20 mouse cellular contexts compared by ENCODE assay signal in genomic region chr5:92396476-92396875, GRCm38 (mm10). TPM values are rescaled to one million over a fixed set of nuclear protein-coding genes. Genes with fewer than 3 reads are reported as not detected.
A peak's percentile ranks its signal among the peaks of the same experiment; 100 is the strongest.
DNase-seq lines count a peak whose midpoint lies in the region; ATAC-seq and TF ChIP-seq lines count a peak whose summit lies in the region.
"Had no signal": no experiment of that assay in that cellular context is flagged by ENCODE, and none has a peak within 500 bp of the region (broad histone marks: within the 10 kb centered on the region; RNA-seq: fewer than 3 reads in every experiment).

No protein-coding gene starts in this region.

- H3K4me1 ChIP-seq in MEL (ENCODE audit: control insufficient read depth in 1 of 2, insufficient read depth in 2 of 2, low read length in 2 of 2): peaks cover 0 to 25% of the 10 kb centered on the region in 2 experiments; a peak in 2 of 4 replicates
- no peaks in the 10 kb centered on the region for H3K4me1 ChIP-seq in kidney, adult 2 months (ENCODE audit: control insufficient read depth, insufficient read depth, low read length)

- H3K27me3 ChIP-seq in MEL (ENCODE audit: control insufficient read depth in 1 of 2, insufficient read depth in 2 of 2, low read length in 2 of 2): no peaks in the 10 kb centered on the region
- H3K27me3 ChIP-seq in kidney, adult 2 months (replicated peaks; ENCODE audit: control insufficient read depth, insufficient read depth, low read length): 0 out of 2 replicates have a peak, but pooled peaks cover 1% of the 10 kb centered on the region

- TF ChIP-seq EP300 in MEL (IDR thresholded peaks at IDR 0.05; ENCODE audit: low read depth in 1 of 2, low read length in 2 of 2): peak; percentile 67 to 85

- no peak for TF ChIP-seq POLR2A in MEL (IDR thresholded peaks at IDR 0.05; ENCODE audit: control insufficient read depth in 1 of 2, insufficient read depth in 1 of 2, low read depth in 1 of 2, low read length in 2 of 2, poor library complexity in 1 of 2)
- TF ChIP-seq POLR2A in kidney, adult 2 months (IDR thresholded peaks at IDR 0.05; ENCODE audit: low read depth, low read length): no peak

- TF ChIP-seq RAD21 in MEL (IDR thresholded peaks at IDR 0.05; ENCODE audit: low read depth, low read length): no peak

- TF ChIP-seq CTCF in MEL (IDR thresholded peaks at IDR 0.05 in 2 of 3, conservative IDR thresholded peaks at IDR 0.05 in 1 of 3; ENCODE audit: control insufficient read depth in 1 of 3, insufficient read depth in 1 of 3, low read depth in 2 of 3, low read length in 3 of 3, poor library complexity in 1 of 3, severe bottlenecking in 1 of 3): no peak
- no peak for TF ChIP-seq CTCF in kidney, adult 2 months (conservative IDR thresholded peaks at IDR 0.05; ENCODE audit: insufficient read depth, insufficient read length, low read depth, low read length)

- no peaks in the 10 kb centered on the region for H3K79me2 ChIP-seq in MEL (ENCODE audit: control insufficient read depth, insufficient read depth, low read length, poor library complexity)

- 75% methylated on average over 6 of the region's 6 CpGs for WGBS in kidney, adult 2 months

- peak overlapping the region in 1 of 2 experiments; percentile 17; a peak in 3 of 4 replicates for H3K4me3 ChIP-seq in MEL (ENCODE audit: control insufficient read depth in 1 of 2, insufficient read depth in 1 of 2, low read depth in 2 of 2, low read length in 2 of 2)
- H3K4me3 ChIP-seq in kidney, adult 2 months (ENCODE audit: insufficient read depth, low read depth, low read length): no peak overlapping the region
- H3K4me3 ChIP-seq: forebrain, embryonic 12.5 days; hindbrain, embryonic 15.5 days had no signal

- no peaks in the 10 kb centered on the region for H3K9me3 ChIP-seq in MEL (replicated peaks; ENCODE audit: insufficient read depth, low read length)
- H3K9me3 ChIP-seq: forebrain, embryonic 12.5 days; hindbrain, embryonic 15.5 days had no signal

- peak overlapping the region; percentile 39; the same call in 1 of the 2 replicates for H3K27ac ChIP-seq in MEL (ENCODE audit: control insufficient read depth, low read depth, low read length)
- no peak overlapping the region for H3K27ac ChIP-seq in kidney, adult 2 months (ENCODE audit: insufficient read depth, low read depth, low read length)
- H3K27ac ChIP-seq: forebrain, embryonic 12.5 days; hindbrain, embryonic 15.5 days had no signal

- H3K36me3 ChIP-seq in MEL (ENCODE audit: control insufficient read depth in 1 of 2, insufficient read depth in 2 of 2, low read length in 2 of 2): peaks cover 0 to 16% of the 10 kb centered on the region in 2 experiments; a peak in 2 of 4 replicates
- no peaks in the 10 kb centered on the region for H3K36me3 ChIP-seq in kidney, adult 2 months (ENCODE audit: control insufficient read depth, insufficient read depth, low read length)
- H3K36me3 ChIP-seq: forebrain, embryonic 12.5 days; hindbrain, embryonic 15.5 days had no signal

- ATAC-seq in megakaryocyte-erythroid progenitor cell, adult 5-6 weeks (replicated peaks; ENCODE audit: low FRiP score, low TSS enrichment, poor library complexity, severe bottlenecking): peak; percentile 87
- ATAC-seq: Patski had no signal

- peak; percentile 88 for DNase-seq in heart, adult 11 months
- DNase-seq in heart, adult 18-20 months: no peak
- peak; percentile 77 for DNase-seq in MEL (ENCODE audit: low read depth, low spot score)
- DNase-seq in liver: peak; percentile 71
- no peak for DNase-seq in cerebellum, adult 11 months
- no peak for DNase-seq in kidney, adult 2 months
- no peak for DNase-seq in adrenal gland, adult 2 months
- DNase-seq: cerebellum, adult 2 months; heart, postnatal 10 days; kidney, postnatal 10 days; lung, adult 18-20 months; lung, postnatal 36 days; right cerebral cortex, postnatal 14 days had no signal

- H3K9ac ChIP-seq in MEL (ENCODE audit: control insufficient read depth, low read depth, low read length, poor library complexity, severe bottlenecking): peak overlapping the region; percentile 23; the same call in 1 of the 2 replicates
- H3K9ac ChIP-seq: forebrain, embryonic 12.5 days; hindbrain, embryonic 15.5 days had no signal

TF ChIP-seq in MEL, 35 proteins besides CTCF, POLR2A, EP300 and RAD21:
- no peak for TF ChIP-seq USF1 (IDR thresholded peaks at IDR 0.05; ENCODE audit: low read depth, low read length)
- TF ChIP-seq MYB (IDR thresholded peaks at IDR 0.05; ENCODE audit: low read depth, low read length): peak; percentile 5; the same call in 1 of the 2 replicates
- TF ChIP-seq ETS1 (IDR thresholded peaks at IDR 0.05; ENCODE audit: low read depth, low read length): peak; percentile 26; the same call in 1 of the 2 replicates
- TF ChIP-seq ZC3H11A (IDR thresholded peaks at IDR 0.05; ENCODE audit: low read depth, low read length): no peak
- TF ChIP-seq KAT2A (conservative IDR thresholded peaks at IDR 0.05; ENCODE audit: low read depth, low read length): no peak
- TF ChIP-seq TAL1 (IDR thresholded peaks at IDR 0.05; ENCODE audit: low read length): peak; percentile 91
- no peak for TF ChIP-seq BHLHE40 (IDR thresholded peaks at IDR 0.05; ENCODE audit: borderline replicate concordance, low read depth, low read length)
- TF ChIP-seq MAZ (IDR thresholded peaks at IDR 0.05; ENCODE audit: low read depth, low read length): no peak
- TF ChIP-seq UBTF (IDR thresholded peaks at IDR 0.05; ENCODE audit: borderline replicate concordance, insufficient read depth, low read depth, low read length): no peak
- peak; percentile 80; the same call in 1 of the 2 replicates for TF ChIP-seq TCF12 (IDR thresholded peaks at IDR 0.05; ENCODE audit: low read depth, low read length)
- peak; percentile 73 for TF ChIP-seq GATA1 (IDR thresholded peaks at IDR 0.05; ENCODE audit: low read depth, low read length)

RNA-seq across cellular contexts. Expression of gene Nup54, which starts 38.5 kb away (rescaled TPM):
- 10 to 100 TPM; 19.1 to 21.9 TPM for total RNA-seq in heart, adult 18-20 months (2021)
- 60.4 and 67.5 TPM in 2 replicates for total RNA-seq in MEL (2012; rRNA removed)
- polyA plus RNA-seq in MEL (2012; ENCODE audit: insufficient read depth in 1 of 2, insufficient read length in 2 of 2, low read depth in 1 of 2, low replicate concordance in 2 of 2, missing spikeins in 1 of 2): 100 to 1,000 TPM in 1 of 2 experiments, not detected in 1; 106 TPM
- total RNA-seq in megakaryocyte-erythroid progenitor cell, adult 5-6 weeks (2014; fragmentation: Nextera tagmentation): 75.8 and 80.0 TPM in 2 replicates
- total RNA-seq in megakaryocyte-erythroid progenitor cell, adult 5-6 weeks (2017): 99.1 and 106 TPM in 2 replicates
- polyA plus RNA-seq in kidney, adult 2 months (2012; rRNA removed): 14.5 and 14.8 TPM in 2 replicates
- total RNA-seq in adrenal gland, adult 2 months (2021): 10 to 100 TPM; 27.3 to 29.3 TPM
- polyA plus RNA-seq in adrenal gland, adult 2 months (2012; rRNA removed): 4.5 and 7.0 TPM in 2 replicates

RNA-seq across cellular contexts. Expression of gene Cxcl10, which starts 47.8 kb away (rescaled TPM):
- under 1 TPM in 1 of 2 experiments, not detected in 1; 0.25 TPM for total RNA-seq in heart, adult 18-20 months (2021)
- not detected in 2 replicates for total RNA-seq in MEL (2012; rRNA removed)
- polyA plus RNA-seq in MEL (2012; ENCODE audit: insufficient read depth in 1 of 2, insufficient read length in 2 of 2, low read depth in 1 of 2, low replicate concordance in 2 of 2, missing spikeins in 1 of 2): under 1 TPM in 1 of 2 experiments, not detected in 1; 0.11 TPM
- not detected in 2 replicates for total RNA-seq in megakaryocyte-erythroid progenitor cell, adult 5-6 weeks (2014; fragmentation: Nextera tagmentation)
- 2.2 and 5.6 TPM in 2 replicates for total RNA-seq in megakaryocyte-erythroid progenitor cell, adult 5-6 weeks (2017)
- polyA plus RNA-seq in kidney, adult 2 months (2012; rRNA removed): 10.2 and 16.6 TPM in 2 replicates
- total RNA-seq in adrenal gland, adult 2 months (2021): under 1 TPM; 0.43 to 0.73 TPM
- polyA plus RNA-seq in adrenal gland, adult 2 months (2012; rRNA removed): 1.7 and 3.6 TPM in 2 replicates
- total RNA-seq: left cerebral cortex, postnatal 10 days; midbrain, postnatal 0 days had no signal
- polyA plus RNA-seq: neural tube, embryonic 11.5 days had no signal

Comparison
In these comparisons a context has a peak if more than half of its experiments do, and no peak if none do; other contexts are left out.
1. DNase-seq: peak in heart, adult 11 months (single experiment), MEL (single experiment) and liver (single experiment); none in heart, adult 18-20 months (0 of 2), cerebellum, adult 11 months (single experiment), kidney, adult 2 months (single experiment) and adrenal gland, adult 2 months (single experiment).